Mouse (Mus musculus): ENCODE results near the gene Enthd1. TPM values are rescaled to one million over a fixed set of nuclear protein-coding genes. Genes with fewer than 3 reads are reported as not detected.
"Not testable (repeated sequence)": the region's sequence is repeated elsewhere in the genome, so short reads cannot be mapped to it uniquely, and the experiment has no call there.

The Enthd1 gene
- total RNA-seq, 2 experiments from 2014 or later, result not detected

DNA sequence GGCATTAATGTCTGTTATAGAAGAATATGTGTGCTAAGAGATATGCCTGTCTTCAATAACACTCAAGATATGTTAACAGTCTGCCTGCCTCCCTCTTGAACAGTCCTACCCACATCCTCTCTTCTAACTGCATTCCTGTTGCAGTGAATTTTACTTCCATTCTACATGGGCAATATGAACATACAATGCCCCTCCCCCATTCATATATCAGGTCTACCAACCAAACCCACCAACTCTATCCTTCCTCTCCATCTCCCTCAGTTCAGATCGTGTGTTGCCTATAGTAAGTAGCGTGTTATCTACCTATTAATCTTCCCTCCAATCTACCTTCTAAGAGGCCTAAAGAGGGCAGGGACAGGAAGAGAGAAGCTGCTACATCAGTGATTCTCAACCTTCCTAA is 26.9 kb downstream of the Enthd1 start:
- DNase-seq (ENCODE audit: low spot score in 2 of 2), result no peak

DNA sequence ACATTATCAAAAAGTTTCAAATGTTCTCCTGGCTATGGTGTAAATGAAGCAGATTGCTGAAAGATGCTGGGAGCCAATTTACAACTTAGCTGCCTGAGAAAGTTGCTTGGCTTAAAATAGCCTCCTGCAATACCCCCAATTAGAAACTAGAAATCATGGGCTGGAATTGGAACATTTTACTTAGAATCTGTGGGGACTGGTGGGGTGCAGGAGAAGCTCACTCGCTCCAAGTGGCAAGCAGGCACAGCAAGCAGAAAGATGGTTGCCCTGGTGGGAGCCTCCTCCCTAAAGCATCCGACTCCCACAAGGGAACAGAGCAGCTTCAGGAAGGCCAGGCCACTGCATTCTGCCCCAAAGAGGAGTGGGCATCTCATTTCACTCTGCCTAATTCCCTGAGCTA is 28.9 kb downstream of the Enthd1 start:
- DNase-seq (ENCODE audit: low spot score in 2 of 2), result no peak

GRCm38 (mm10) chr15:80533274-80533673 is 31.7 kb downstream of the Enthd1 start:
- DNase-seq (ENCODE audit: low spot score in 2 of 2), result no peak

- DNase-seq (ENCODE audit: low spot score in 2 of 2), result no peak
Measured at GRCm38 (mm10) chr15:80532281-80533072, 32.5 kb downstream of the Enthd1 start.

DNA sequence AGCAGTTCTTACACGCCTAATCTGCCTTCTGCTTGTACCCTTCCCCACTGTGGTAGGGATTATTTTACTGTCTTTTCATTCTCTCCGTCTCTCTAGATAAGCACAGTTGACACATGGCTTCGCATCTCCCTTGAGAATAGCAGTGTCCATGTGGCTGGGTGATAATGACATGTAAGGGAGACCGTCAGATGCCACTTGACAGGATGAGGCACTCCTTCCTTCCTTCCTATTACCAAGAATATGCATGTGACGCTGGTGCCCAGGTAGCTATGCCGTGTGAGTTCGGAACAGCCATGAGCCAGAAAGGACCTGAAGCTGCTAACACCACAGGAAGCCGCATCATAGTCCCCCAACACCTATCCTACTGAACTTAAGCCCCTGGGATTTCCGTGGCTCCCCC is 33.9 kb downstream of the Enthd1 start:
- no peak for DNase-seq (ENCODE audit: low spot score in 2 of 2)

DNA sequence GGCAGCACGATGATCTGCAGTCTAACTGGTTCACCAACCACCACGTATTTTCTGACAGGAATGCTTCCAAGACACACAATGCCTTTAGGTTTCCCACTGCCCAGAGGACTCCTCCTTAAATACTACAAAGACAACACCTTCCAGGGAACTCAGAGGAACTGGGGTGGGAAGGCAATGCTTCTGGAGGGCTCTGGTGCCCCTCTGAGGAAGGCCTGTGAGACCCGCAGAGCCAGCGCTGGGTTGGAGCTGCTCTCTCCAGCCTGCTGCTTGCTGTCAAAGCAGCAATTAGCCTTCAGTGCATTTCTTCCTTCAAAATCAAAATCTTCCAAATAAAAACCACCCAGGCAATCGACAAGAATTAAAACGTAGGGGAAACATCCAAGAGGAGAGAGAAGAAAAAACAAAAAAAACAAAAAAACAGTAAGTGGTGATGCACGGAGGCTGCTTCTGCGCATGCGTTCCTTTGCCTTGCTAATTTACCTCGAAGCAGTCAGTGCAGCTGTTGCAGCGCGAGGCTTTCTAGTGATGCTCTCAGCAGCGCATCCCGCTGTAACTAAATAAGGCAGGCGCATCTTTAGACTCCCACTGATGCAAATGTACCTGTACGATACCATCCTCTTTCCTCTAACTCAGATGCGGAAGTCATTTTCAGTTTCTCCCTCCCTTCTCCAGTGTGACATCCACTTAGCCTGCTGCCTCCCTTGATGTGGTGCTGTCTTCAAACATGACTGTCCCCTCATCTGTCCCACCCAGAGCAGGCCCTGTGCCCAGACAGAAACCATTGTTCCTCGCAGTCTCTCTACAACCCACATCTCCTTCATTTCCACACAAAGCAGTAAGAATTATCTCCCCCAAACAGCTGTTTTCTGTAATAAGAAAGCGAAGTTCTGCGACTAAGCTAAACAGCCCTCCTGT is 34.7 kb downstream of the Enthd1 start:
- DNase-seq (ENCODE audit: low spot score in 2 of 2), result no peak

- DNase-seq (ENCODE audit: low spot score in 2 of 2), result no peak
Measured at GRCm38 (mm10) chr15:80521661-80522388, 43.1 kb downstream of the Enthd1 start.

- DNase-seq (ENCODE audit: low spot score in 2 of 2), result no peak
Measured at GRCm38 (mm10) chr15:80519931-80520330, 45.0 kb downstream of the Enthd1 start.

DNA sequence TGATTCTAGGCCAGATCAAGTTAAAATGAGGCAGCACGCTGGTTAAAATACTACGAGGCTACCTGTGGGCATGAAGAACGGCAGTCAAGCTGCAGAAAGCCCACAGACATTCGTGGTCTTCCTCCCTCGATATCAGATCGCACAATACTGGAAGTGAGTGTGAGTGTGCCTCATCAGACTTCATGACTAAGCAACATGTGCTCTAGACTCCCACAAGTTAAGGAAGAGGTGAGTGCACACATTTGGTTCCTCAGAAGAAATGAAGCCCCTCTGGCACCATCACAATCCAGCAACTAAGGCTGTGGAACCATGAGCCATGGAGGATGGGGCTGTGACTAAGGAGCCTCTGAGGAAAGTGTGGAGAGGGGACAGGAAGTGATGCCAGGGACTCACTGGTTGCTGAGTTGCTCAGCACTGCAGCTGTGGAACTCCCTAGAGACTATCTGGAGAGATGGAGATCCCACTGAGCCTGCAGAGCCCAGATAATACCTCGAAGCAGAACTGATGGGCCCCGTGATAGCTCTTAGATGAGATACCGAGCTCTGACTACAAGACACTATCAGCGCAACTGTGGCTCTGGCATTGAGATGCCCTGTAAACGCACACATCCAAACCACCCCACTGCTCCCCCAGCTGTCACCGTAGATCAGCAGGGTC is 46.3 kb downstream of the Enthd1 start:
- DNase-seq (ENCODE audit: low spot score in 2 of 2), result no peak

DNA sequence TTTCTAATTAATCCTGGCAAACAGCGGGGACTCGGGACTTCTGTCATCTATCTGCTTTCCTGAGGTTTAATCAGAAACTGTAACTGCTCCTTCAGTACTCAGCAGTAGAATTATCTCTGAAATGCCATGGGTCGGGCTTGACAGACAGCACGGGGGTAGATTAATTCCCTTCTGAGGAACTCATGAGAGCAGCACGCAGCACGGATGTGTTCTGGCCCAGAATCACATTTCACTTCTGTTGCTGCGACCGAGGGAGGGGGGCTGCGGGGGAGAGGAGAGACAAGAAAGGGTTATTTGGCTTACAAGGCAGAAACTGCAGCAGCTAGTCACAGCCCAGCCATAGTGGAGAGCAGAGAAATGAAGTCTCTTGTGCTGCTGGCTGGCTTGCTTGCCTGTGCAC is 47.0 kb downstream of the Enthd1 start:
- DNase-seq (ENCODE audit: low spot score in 2 of 2), result no peak

- no peak for DNase-seq (ENCODE audit: low spot score in 2 of 2)
Measured at GRCm38 (mm10) chr15:80516525-80516924, 48.4 kb downstream of the Enthd1 start.

DNA sequence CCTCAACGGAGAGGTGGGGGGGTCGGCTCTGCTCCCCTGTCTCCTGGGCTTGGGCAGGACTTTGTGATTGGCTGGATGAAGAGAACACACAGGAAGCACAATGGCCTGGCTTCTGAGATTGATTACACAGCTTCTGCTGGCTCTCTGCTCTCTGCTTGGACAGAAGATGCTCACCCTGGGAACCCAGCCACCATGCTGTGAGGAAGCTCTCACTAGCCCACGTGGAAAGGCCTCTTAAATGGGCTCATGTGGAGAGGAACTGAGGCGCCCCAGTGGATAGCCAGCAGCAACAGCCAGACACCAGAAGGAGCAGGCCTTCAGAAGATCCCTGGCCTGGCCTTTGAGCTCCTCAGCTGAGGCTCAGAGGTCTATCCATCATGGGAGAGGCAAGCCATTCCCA is 59.9 kb downstream of the Enthd1 start:
- DNase-seq (ENCODE audit: low spot score in 2 of 2), result no peak

GRCm38 (mm10) chr15:80503155-80503554 is 61.8 kb downstream of the Enthd1 start:
- DNase-seq (ENCODE audit: low spot score in 2 of 2), result not testable (repeated sequence)

GRCm38 (mm10) chr15:80502741-80503140 is 62.2 kb downstream of the Enthd1 start:
- no peak for DNase-seq (ENCODE audit: low spot score in 2 of 2)

GRCm38 (mm10) chr15:80501106-80502096 is 63.6 kb downstream of the Enthd1 start:
- no peak for DNase-seq (ENCODE audit: low spot score in 2 of 2)

DNA sequence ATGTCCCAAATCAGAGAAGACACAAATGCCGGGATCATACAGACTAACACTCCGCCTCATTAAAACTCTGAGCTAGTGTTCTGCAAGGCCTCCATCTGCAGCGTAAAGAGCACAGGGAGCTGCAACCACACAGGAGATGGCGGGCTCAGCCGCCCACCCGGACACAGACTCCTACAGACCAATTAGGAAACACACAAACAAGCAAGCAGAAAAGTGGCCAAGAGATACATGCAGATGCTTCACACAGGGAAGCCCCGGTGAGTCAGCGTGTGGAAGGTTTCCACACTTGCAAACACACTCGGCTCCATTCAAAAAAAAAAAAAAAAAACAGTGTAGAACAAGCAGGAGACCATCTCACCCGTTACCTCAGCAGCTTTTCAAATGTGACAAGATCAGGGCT is 64.5 kb downstream of the Enthd1 start:
- no peak for DNase-seq (ENCODE audit: low spot score in 2 of 2)

- DNase-seq (ENCODE audit: low spot score in 2 of 2), result not testable (repeated sequence)
Measured at GRCm38 (mm10) chr15:80497733-80498132, 67.2 kb downstream of the Enthd1 start.

DNA sequence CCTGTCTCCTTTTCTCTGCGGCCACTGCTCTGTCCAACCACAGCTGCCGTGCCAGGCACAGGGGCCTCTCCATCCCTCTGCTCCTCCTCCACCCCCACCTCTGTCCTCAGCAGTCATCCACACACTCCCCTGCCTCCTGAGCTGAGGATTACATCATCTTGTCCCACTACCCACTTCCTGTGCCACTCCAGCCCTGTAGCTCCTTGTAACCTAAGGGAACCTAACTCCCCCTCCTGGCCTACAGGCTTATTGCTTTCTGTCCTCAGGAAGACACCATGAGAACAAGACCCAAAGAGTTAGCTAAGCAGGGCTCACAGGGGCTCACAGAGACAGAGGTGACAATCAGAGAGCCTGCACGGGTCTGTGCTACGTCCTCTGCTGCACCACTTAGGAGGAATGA is 73.5 kb downstream of the Enthd1 start:
- no peak for DNase-seq (ENCODE audit: low spot score in 2 of 2)

DNA sequence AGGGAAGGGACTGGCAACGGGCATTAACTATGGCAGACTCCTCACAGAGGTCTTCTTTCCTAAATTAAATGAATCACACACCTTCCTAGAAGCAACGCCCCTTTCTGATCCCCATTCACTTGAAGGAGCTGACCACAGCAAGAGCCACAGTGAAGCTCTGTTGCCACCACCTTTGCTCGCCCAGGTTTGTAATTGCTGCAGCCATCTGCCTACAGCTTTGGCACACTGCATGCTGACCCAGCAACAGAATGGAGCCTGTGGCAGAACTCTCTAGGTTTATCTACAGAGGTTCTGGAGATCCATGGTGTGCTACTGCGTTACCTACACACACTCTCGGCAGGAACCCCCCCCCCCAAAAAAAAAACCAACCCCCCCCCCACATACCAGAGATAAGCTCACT is 74.8 kb downstream of the Enthd1 start:
- DNase-seq (ENCODE audit: low spot score in 2 of 2), result no peak

DNA sequence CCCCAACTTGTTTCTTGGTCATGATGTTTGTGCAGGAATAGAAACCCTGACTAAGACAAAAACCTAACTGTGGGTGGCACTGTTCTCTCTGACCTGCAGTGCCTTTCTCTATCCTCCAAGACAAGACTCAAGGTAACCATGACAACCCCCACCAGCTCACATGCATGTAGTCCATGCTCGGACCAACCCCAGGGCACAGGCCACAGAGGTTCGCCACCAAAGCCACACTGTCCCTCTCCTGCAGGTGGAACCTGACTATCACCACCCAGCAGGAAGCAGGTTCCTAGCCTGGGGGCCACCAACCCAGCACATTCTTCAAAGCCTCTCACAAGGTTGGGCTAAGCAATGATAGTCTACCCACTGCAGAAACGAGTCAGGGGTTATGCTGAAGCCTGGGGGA is 76.3 kb downstream of the Enthd1 start:
- DNase-seq (ENCODE audit: low spot score in 2 of 2), result no peak

Data from adrenal gland, postnatal 4 days (tissue).